Mouse (Mus musculus): ENCODE measurements around the gene Alkbh7.

- no peak for TF ChIP-seq GATA1 (IDR thresholded peaks at IDR 0.05; ENCODE audit: low read length)
- TF ChIP-seq TAL1 (IDR thresholded peaks at IDR 0.05; ENCODE audit: low read length) = no peak
Measured at GRCm38 (mm10) chr17:57012245-57012795, 15.2 kb downstream of the Alkbh7 start.

Measured in erythroblast, embryonic 14.5 days (primary cell).